Mouse (Mus musculus) hematopoietic stem cell, adult 5-6 weeks (primary cell): ENCODE data around the gene Rbm4b. TPM values are rescaled to one million over a fixed set of nuclear protein-coding genes. Genes with fewer than 3 reads are reported as not detected.
"Not testable (repeated sequence)": the region's sequence is repeated elsewhere in the genome, so short reads cannot be mapped to it uniquely, and the experiment has no call there.

Experiments used
- ATAC-seq, 2 experiments: fragments of 125-278 bp in 1 of 2; replicated peaks in 1 of 2; 2 replicates each; pipeline ENCODE4 v1.8.0; 2016 to 2017; ENCODE audit warnings: inconsistent platforms in 2 of 2, mild to moderate bottlenecking in 2 of 2, moderate number of reproducible peaks in 2 of 2, low read depth in 1 of 2, moderate TSS enrichment in 1 of 2; ENCODE audit not compliant: low FRiP score in 2 of 2, poor library complexity in 2 of 2, severe bottlenecking in 2 of 2, insufficient read depth in 1 of 2, low TSS enrichment in 1 of 2
- total RNA-seq: library from RNA; stranded (forward); fragments of 172-1452, 232-1000 nt; gene quantifications from 2 replicates; pipeline ENCODE4 v1.2.3, GENCODE M21; 2017

Rbm4b gene
- total RNA-seq, 1 experiment from 2014 or later: 28.8 TPM

- no peak for ATAC-seq
These were observed 28.9 kb downstream of the Rbm4b start for GRCm38 (mm10) chr19:4785206-4785605.

- ATAC-seq: no peak
These were observed 30.0 kb downstream of the Rbm4b start for GRCm38 (mm10) chr19:4786313-4786712.

- no peak; a peak in 1 of 4 replicates for ATAC-seq
These were observed 37.1 kb downstream of the Rbm4b start for GRCm38 (mm10) chr19:4793281-4793830.

GRCm38 (mm10) chr19:4793831-4794422, 37.6 kb downstream of the Rbm4b start, which contains the start of gene Rbm4:
Rbm4 (minus strand) TSS chr19:4793901.
- peak; percentile 98 to 100 for ATAC-seq

- ATAC-seq: no peak
These were observed 39.6 kb downstream of the Rbm4b start for GRCm38 (mm10) chr19:4795929-4796328.

GRCm38 (mm10) chr19:4797846-4798245, 41.5 kb downstream of the Rbm4b start:
- ATAC-seq: no peak

GRCm38 (mm10) chr19:4799083-4799482, 42.8 kb downstream of the Rbm4b start:
- ATAC-seq: no peak

GRCm38 (mm10) chr19:4802691-4803091, 46.4 kb downstream of the Rbm4b start:
- ATAC-seq: no peak; a peak in 1 of 4 replicates

GRCm38 (mm10) chr19:4803283-4803682, 47.0 kb downstream of the Rbm4b start:
- ATAC-seq: no peak; a peak in 1 of 4 replicates

GRCm38 (mm10) chr19:4810309-4810708, 54.0 kb downstream of the Rbm4b start:
- ATAC-seq: no peak

GRCm38 (mm10) chr19:4810746-4811062, 54.4 kb downstream of the Rbm4b start:
- ATAC-seq: no peak; a peak in 1 of 4 replicates

GRCm38 (mm10) chr19:4811063-4811908, 55.0 kb downstream of the Rbm4b start, which contains the start of the genes Gm21992 and Rbm14:
Gm21992 (minus strand) TSS chr19:4811612.
Rbm14 (minus strand) TSS chr19:4811634.
- ATAC-seq: peak; percentile 95 to 96

GRCm38 (mm10) chr19:4811909-4812242, 55.6 kb downstream of the Rbm4b start:
- ATAC-seq: no peak

GRCm38 (mm10) chr19:4812334-4812949, 56.1 kb downstream of the Rbm4b start:
- ATAC-seq: not testable (repeated sequence)

- no peak for ATAC-seq
These were observed 56.7 kb downstream of the Rbm4b start for GRCm38 (mm10) chr19:4813015-4813414.
